Mouse (Mus musculus) macrophage (primary cell): Measurements from ENCODE around the gene Dcun1d4. TPM values are rescaled to one million over a fixed set of nuclear protein-coding genes. Genes with fewer than 3 reads are reported as not detected.

Source experiments
- H3K27ac ChIP-seq: fragments of 350-480 bp; formaldehyde crosslinking; 2 replicates; pipeline ENCODE4 v1.9.0; 2021
- H3K36me3 ChIP-seq: fragments of 350-480 bp; formaldehyde crosslinking; 2 replicates; pipeline ENCODE4 v1.9.0; 2021; ENCODE audit errors: inconsistent target
- H3K4me3 ChIP-seq: fragments of 350-480 bp; formaldehyde crosslinking; 2 replicates; pipeline ENCODE4 v1.9.0; 2021; ENCODE audit errors: inconsistent target
- H3K79me2 ChIP-seq: fragments of 350-480 bp; formaldehyde crosslinking; 2 replicates; pipeline ENCODE4 v1.9.0; 2021; ENCODE audit errors: inconsistent target
- WGBS: methylation state at CpG from one replicate; pipeline ENCODE4 v1.1.7; 2026; ENCODE audit warnings: inconsistent platforms; ENCODE audit not compliant: missing documents; 5-methylcytosine and 5-hydroxymethylcytosine counted together
- polyA plus RNA-seq: library from polyadenylated mRNA; stranded (reverse); fragments of 250-400 nt; gene quantifications from 3 replicates; pipeline ENCODE4 v1.2.4, GENCODE M21; 2018; ENCODE audit warnings: inconsistent platforms

The Dcun1d4 gene
- polyA plus RNA-seq, 1 experiment from 2014 or later, result 4.0 TPM

DNA sequence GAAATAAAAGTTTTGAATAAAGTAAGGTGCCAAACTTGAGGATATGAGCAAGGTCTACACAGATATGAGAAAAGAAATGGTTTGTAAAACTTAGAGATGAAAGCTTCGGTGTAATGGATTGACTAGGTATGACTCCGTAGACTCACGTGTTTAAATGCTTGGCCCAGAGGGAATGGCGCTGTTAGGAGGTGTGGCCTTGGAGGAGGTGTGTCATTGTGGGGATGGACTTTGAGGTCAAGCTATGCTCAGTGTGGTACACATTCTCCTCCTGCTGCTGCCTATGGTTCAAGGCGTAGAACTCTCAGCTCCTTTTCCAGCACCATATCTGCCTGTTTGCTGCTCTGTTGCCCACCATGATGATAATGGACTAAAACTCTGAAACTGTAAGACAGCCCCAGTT is 36.5 kb downstream of the Dcun1d4 start:
- Histone ChIP-seq H3K79me2 (no peaks in the 10 kb centered on the region), H3K36me3 (no peaks in the 10 kb centered on the region), H3K27ac (no peak overlapping the region), H3K4me3 (no peak overlapping the region)
- 93% methylated on average over 5 of the region's 5 CpGs for WGBS

GRCm38 (mm10) chr5:73518424-73519211 is 37.8 kb downstream of the Dcun1d4 start:
- no peak overlapping the region for H3K27ac ChIP-seq
- no peak overlapping the region for H3K4me3 ChIP-seq
- no peaks in the 10 kb centered on the region for H3K79me2 ChIP-seq
- no peaks in the 10 kb centered on the region for H3K36me3 ChIP-seq
- 98% methylated on average over 8 of the region's 8 CpGs for WGBS

GRCm38 (mm10) chr5:73520787-73521186 is 40.0 kb downstream of the Dcun1d4 start:
- Histone ChIP-seq H3K36me3 (no peaks in the 10 kb centered on the region), H3K27ac (no peak overlapping the region), H3K4me3 (no peak overlapping the region), H3K79me2 (no peaks in the 10 kb centered on the region)
- 95% methylated on average over 4 of the region's 4 CpGs for WGBS

- Histone ChIP-seq H3K36me3 (no peaks in the 10 kb centered on the region), H3K4me3 (no peak overlapping the region), H3K27ac (no peak overlapping the region), H3K79me2 (no peaks in the 10 kb centered on the region)
- WGBS, result 92% methylated on average over 10 of the region's 10 CpGs
These were observed 42.4 kb downstream of the Dcun1d4 start for GRCm38 (mm10) chr5:73523227-73523626.

- Histone ChIP-seq H3K27ac (no peak overlapping the region), H3K79me2 (no peaks in the 10 kb centered on the region), H3K36me3 (no peaks in the 10 kb centered on the region), H3K4me3 (no peak overlapping the region)
- 88% methylated on average over 4 of the region's 4 CpGs for WGBS
These were observed 43.6 kb downstream of the Dcun1d4 start for GRCm38 (mm10) chr5:73524300-73525000.

DNA sequence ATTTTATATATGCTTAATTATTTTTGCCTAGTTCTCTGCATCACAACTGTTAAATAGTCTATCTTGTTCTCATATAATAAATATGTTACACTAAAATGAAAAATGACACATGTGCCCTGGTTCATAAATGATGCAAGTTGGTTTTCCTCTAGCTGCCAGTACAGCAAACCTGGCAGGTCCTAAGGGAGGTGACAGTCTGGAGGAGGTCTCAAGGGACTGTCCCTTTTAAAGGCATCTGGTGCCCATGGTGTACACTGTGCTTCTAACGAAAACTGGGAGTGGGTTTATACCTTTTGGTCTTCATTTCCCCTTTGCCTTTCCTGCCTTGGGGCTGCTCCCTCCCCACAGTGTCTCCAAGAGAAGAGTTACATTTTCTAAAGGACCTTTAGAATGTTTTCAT is 51.4 kb downstream of the Dcun1d4 start:
- no peak overlapping the region for H3K4me3 ChIP-seq
- H3K36me3 ChIP-seq, result no peaks in the 10 kb centered on the region
- no peak overlapping the region for H3K27ac ChIP-seq
- no peaks in the 10 kb centered on the region for H3K79me2 ChIP-seq
- WGBS, result 73% methylated on average over 1 of the region's 1 CpGs

- H3K36me3 ChIP-seq, result no peaks in the 10 kb centered on the region
- H3K27ac ChIP-seq, result no peak overlapping the region
- 98% methylated on average over 9 of the region's 9 CpGs for WGBS
- H3K4me3 ChIP-seq, result no peak overlapping the region
- no peaks in the 10 kb centered on the region for H3K79me2 ChIP-seq
These were observed 52.1 kb downstream of the Dcun1d4 start for GRCm38 (mm10) chr5:73532879-73533278.

- WGBS, result 93% methylated on average over 12 of the region's 12 CpGs
- Histone ChIP-seq H3K27ac (no peak overlapping the region), H3K4me3 (no peak overlapping the region), H3K36me3 (no peaks in the 10 kb centered on the region), H3K79me2 (no peaks in the 10 kb centered on the region)
These were observed 56.9 kb downstream of the Dcun1d4 start for GRCm38 (mm10) chr5:73537669-73538068.

DNA sequence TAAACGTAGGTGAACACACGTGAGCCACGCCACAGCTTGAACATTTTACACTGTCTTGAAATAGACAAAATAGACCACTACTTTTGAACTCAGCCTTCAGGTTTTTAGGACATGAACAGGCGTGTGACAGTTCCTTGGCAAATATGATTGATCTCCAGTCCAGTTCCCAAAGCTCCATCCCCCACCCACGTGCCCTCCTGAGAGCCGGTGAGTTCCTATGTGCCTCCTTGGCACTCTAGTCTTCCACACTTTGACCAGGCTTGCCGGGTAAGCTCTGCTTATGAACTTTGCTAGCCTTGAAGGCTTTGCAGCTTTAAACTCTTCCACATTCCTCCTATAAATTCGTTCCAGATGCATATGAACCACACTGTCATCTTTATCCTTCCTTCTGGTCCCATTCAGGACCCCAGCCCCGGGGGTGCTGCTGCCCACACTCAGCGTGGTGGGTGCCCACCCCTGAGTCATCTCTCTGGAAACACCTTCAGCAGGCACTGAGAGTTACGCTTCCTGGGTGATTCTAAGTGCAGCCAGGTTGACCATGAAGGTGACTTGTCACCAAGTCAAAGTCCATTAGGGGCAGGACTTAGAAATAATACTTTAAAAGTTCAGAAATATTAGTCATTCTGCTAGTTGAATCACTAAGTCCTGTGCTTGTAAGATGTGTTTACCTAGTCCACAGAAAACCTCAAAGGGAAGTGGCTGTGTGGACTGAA is 57.9 kb downstream of the Dcun1d4 start:
- Histone ChIP-seq H3K36me3 (no peaks in the 10 kb centered on the region), H3K79me2 (no peaks in the 10 kb centered on the region), H3K27ac (no peak overlapping the region), H3K4me3 (no peak overlapping the region)
- 73% methylated on average over 11 of the region's 11 CpGs for WGBS

DNA sequence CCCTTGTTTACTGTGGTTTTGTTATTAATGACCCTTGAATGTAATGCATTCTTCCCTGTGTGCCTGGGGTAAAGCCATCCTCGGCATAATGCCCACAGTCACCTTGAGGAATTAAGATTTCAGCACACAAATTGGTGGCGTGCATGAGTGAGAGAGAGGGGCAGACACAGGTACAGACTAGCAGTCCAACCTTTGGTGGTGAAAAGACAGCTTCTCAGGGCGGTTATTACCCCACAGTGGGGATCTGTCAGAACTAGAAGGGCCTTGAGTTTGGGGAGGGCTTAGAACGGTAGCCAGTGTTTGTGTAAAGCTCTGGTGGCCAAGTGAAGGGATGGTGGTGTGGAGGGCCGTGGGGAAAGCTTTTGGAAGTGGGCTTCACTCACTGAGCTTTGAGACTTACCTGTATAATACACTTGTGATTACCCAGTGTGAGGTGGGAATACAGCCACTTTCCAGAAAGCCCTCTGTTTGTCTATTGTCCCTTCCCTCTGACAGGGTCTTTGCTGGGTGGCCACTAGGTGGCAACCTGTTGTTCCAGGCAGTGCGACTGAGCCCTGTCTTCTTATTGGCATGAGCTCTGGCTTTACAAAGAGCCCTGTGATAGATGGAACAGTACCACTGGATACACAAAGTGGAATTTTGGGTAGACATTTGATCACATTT is 59.2 kb downstream of the Dcun1d4 start:
- Histone ChIP-seq H3K4me3 (no peak overlapping the region), H3K27ac (no peak overlapping the region), H3K79me2 (no peaks in the 10 kb centered on the region), H3K36me3 (no peaks in the 10 kb centered on the region)
- WGBS, result 82% methylated on average over 6 of the region's 6 CpGs

DNA sequence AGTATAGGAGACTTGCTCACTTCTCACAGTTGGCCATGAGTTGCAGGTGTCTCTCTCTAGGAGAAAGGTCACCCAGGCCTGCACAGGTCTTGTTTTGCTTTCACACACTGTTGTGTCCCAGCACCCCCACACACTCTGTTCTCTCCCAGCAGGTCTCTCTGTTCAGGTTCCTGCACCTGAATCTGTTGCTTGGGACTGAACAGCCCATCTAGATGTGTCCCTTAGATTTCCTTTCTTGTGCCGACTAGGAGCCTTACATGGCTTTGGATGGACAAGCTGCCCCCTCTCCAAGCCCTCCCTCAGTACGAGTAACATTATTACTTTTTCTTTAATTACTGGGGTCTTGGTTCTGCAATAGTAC is 59.7 kb downstream of the Dcun1d4 start:
- Histone ChIP-seq H3K27ac (no peak overlapping the region), H3K4me3 (no peak overlapping the region), H3K36me3 (no peaks in the 10 kb centered on the region), H3K79me2 (no peaks in the 10 kb centered on the region)
- 96% methylated on average over 2 of the region's 2 CpGs for WGBS

GRCm38 (mm10) chr5:73544111-73544753 is 63.4 kb downstream of the Dcun1d4 start:
- WGBS, result 87% methylated on average over 10 of the region's 10 CpGs
- Histone ChIP-seq H3K27ac (no peak overlapping the region), H3K79me2 (no peaks in the 10 kb centered on the region), H3K36me3 (no peaks in the 10 kb centered on the region), H3K4me3 (no peak overlapping the region)

DNA sequence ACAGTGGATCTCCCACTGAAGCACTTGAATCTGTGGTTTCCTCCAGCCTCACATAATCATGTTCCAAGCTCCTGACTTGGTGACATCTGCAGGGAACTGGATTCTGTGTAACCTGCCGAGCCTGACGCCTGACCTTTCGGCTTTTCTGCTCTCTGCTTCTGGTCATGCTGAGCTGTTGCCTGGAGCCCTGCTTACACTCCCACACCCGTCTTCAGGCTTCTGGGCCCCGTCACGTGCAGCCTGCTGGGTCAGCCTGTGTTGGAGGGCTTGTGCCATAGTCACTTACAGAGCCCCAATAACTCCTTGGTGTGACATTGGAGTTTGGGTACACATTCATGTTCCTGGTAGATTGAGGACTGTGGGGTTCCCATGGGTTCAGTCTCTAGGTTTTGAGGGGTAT is 64.8 kb downstream of the Dcun1d4 start:
- Histone ChIP-seq H3K36me3 (no peaks in the 10 kb centered on the region), H3K79me2 (no peaks in the 10 kb centered on the region), H3K27ac (no peak overlapping the region), H3K4me3 (no peak overlapping the region)
- 96% methylated on average over 6 of the region's 6 CpGs for WGBS

DNA sequence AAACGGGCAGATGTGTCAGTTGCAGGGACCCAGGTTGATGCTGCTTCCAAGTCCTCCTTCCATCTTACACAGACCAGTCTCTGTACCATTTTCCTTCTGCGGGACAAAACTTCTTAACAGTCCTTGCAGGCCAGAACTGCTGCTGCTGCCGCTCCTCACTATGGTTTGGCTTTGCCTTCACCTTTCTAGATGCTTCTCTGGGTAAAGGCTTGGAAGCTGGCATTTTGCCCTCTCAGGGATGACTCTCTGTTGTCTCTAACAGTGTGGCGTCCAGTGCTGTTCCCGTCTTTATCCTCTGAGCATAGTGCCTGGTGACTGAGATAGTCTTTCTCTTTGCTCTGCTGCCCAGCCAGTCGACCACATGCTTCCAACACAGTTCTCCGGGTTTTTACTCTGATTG is 66.5 kb downstream of the Dcun1d4 start:
- H3K4me3 ChIP-seq, result no peak overlapping the region
- WGBS, result 96% methylated on average over 7 of the region's 7 CpGs
- H3K79me2 ChIP-seq, result no peaks in the 10 kb centered on the region
- no peak overlapping the region for H3K27ac ChIP-seq
- H3K36me3 ChIP-seq, result no peaks in the 10 kb centered on the region
